Mouse (Mus musculus) layer of hippocampus, adult 2 months (tissue): ENCODE results near the gene Olfr679. TPM values are rescaled to one million over a fixed set of nuclear protein-coding genes. Genes with fewer than 3 reads are reported as not detected.
"Not testable (repeated sequence)": the region's sequence is repeated elsewhere in the genome, so short reads cannot be mapped to it uniquely, and the experiment has no call there.

Experiments
- DNase-seq, 2 experiments: peaks; one replicate each; pipeline ENCODE4 v3.0.0; 2022; ENCODE audit warnings: low spot score in 2 of 2
- H3K27ac ChIP-seq: fragments of 200-600 bp; 2 replicates; pipeline ENCODE4 v1.8.1; 2022
- H3K4me3 ChIP-seq: fragments of 200-600 bp; 2 replicates; pipeline ENCODE4 v1.8.1; 2022; ENCODE audit warnings: mild to moderate bottlenecking
- CTCF ChIP-seq: fragments of 200-600 bp; conservative IDR thresholded peaks from 2 replicates; pipeline ENCODE4 v1.8.1; 2022; ENCODE audit warnings: antibody characterized with exemption, mild to moderate bottlenecking, moderate library complexity
- long read RNA-seq, 2 experiments: library from polyadenylated mRNA; stranded (forward); transcript quantifications; one replicate each; pipeline ENCODE4 v2.0.0; 2021; ENCODE audit warnings: borderline mapping rate in 2 of 2
- total RNA-seq, 2 experiments: library from RNA; stranded (reverse); gene quantifications; 2 replicates each; pipeline ENCODE4 v1.2.3; 2021

Olfr679 gene
- total RNA-seq: not detected
- long read RNA-seq, experiment 1: 0 reads
- long read RNA-seq, experiment 2: 0 reads

GRCm38 (mm10) chr7:105080905-105081304, at the start of gene Olfr679:
Gene Olfr679, plus strand, starts transcription at chr7:105081205.
- TF ChIP-seq CTCF: no peak

DNA sequence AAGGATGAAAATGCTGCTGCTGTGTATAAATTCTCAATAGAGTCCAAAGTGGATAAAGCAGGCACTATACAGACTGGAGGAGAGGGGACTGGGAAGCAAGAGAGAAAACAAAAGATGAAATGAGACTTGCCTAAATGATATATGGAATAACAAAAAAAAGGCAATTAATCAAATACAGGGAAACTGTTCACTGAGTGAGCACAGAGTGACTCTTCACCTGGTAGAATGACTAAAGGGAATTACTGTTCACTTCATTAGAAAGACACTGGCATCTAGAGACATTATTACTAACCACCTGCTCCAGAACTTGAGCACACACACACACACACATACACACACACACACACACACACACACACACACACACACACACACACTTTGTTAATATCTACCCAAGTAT, 48.6 kb upstream of the Olfr679 start, which contains the start of gene Olfr676:
Gene Olfr676, plus strand, starts transcription at position 301 of the 400 bp plus-strand sequence.
- H3K27ac ChIP-seq: no peak within 1 kb of the TSS
- no peak within 1 kb of the TSS for H3K4me3 ChIP-seq
- DNase-seq: no peak
- TF ChIP-seq CTCF: no peak

More at GRCm38 (mm10) chr7:105080905-105081304, at the start of gene Olfr679:
- no peak within 1 kb of the TSS for H3K4me3 ChIP-seq
- no peak for DNase-seq
- no peak within 1 kb of the TSS for H3K27ac ChIP-seq

DNA sequence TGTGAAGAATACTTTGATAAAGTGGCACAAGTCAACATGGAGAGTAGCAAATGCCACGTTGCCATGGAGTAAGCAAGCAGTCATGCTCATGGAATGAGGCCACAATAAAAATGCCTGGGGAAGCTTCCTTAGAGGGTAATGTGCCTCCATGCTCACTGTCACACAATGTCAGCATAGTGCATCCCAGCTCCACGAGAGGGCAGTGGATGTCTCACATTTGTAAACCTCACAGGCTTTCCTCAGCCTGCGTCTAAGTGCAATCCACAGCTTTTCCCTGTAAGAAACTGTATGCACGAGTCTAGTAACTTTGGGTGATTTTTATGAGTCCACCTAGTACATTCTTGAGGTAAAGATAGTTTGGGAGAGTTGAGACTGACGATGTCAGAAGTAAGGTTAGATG, 47.2 kb upstream of the Olfr679 start:
- not testable (repeated sequence) for DNase-seq, H3K27ac ChIP-seq, H3K4me3 ChIP-seq
- 0 out of 2 replicates have a peak, but pooled peaks have one; percentile 8 for TF ChIP-seq CTCF

GRCm38 (mm10) chr7:105058951-105059350, 22.1 kb upstream of the Olfr679 start:
- peak; percentile 64 for TF ChIP-seq CTCF
- DNase-seq: no peak
- Histone ChIP-seq H3K27ac (no peak overlapping the region), H3K4me3 (no peak overlapping the region)

DNA sequence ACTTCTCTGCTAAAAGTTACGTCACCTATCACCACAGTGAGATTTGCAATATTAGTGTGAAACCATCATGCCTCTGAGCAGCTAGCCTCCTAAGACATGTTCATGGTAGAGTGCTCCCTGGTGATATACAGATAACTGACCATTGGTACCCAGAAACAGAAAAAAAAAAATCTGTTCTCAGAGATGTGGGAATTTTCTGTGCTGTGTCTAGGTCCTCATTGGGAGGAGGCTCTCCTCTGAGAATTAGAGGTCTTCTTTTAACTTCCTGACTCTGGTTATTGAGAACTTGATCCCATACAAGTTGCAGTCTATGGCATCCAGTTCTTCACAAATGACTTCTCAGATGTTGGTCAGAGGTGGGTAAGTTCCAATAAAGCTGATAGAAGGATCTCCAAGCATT, 16.8 kb upstream of the Olfr679 start, which contains the start of gene Olfr678:
Gene Olfr678, plus strand, starts transcription at position 301 of the 400 bp plus-strand sequence.
- no peak for TF ChIP-seq CTCF
- H3K4me3 ChIP-seq: no peak within 1 kb of the TSS
- DNase-seq: no peak
- H3K27ac ChIP-seq: no peak within 1 kb of the TSS

GRCm38 (mm10) chr7:105092717-105093116, 11.7 kb downstream of the Olfr679 start, which contains the start of gene Olfr680-ps1:
Gene Olfr680-ps1, minus strand, starts transcription at chr7:105092817.
- H3K27ac ChIP-seq, DNase-seq, H3K4me3 ChIP-seq: not testable (repeated sequence)

- no peak within 1 kb of the TSS for H3K27ac ChIP-seq
- TF ChIP-seq CTCF: no peak
- DNase-seq: no peak
- H3K4me3 ChIP-seq: no peak within 1 kb of the TSS
Observed at GRCm38 (mm10) chr7:105116536-105116935, 35.5 kb downstream of the Olfr679 start, which contains the start of gene Olfr681. Gene Olfr681, plus strand, starts transcription at chr7:105116836.

Other genes with a start within 250 kb of the Olfr679 start
- not detected for gene Usp17lb, start 238.6 kb upstream of the Olfr679 start, total RNA-seq
- not detected for gene Usp17la, start 224.2 kb upstream of the Olfr679 start, total RNA-seq
- gene Olfr665, start 203.2 kb upstream of the Olfr679 start, total RNA-seq: not detected
- not detected for gene Olfr666, start 185.3 kb upstream of the Olfr679 start, total RNA-seq
- gene Olfr667, start 159.7 kb upstream of the Olfr679 start, total RNA-seq: not detected
- not detected for gene Olfr668, start 153.1 kb upstream of the Olfr679 start, total RNA-seq
- not detected for gene Olfr669, start 147.0 kb upstream of the Olfr679 start, total RNA-seq
- gene Olfr670, start 118.6 kb upstream of the Olfr679 start, total RNA-seq: not detected
- gene Olfr671, start 102.1 kb upstream of the Olfr679 start, total RNA-seq: not detected
- gene Olfr672, start 79.2 kb upstream of the Olfr679 start, total RNA-seq: not detected
- gene Olfr675, start 52.7 kb upstream of the Olfr679 start, total RNA-seq: not detected
- gene Olfr676, start 48.5 kb upstream of the Olfr679 start, total RNA-seq: not detected
- gene Olfr677, start 29.8 kb upstream of the Olfr679 start, total RNA-seq: not detected
- gene Olfr678, start 16.7 kb upstream of the Olfr679 start, total RNA-seq: not detected
- not detected for gene Olfr680-ps1, start 11.6 kb downstream of the Olfr679 start, total RNA-seq
- not detected for gene Olfr681, start 35.6 kb downstream of the Olfr679 start, total RNA-seq
- under 1 TPM in 1 of 2 experiments, not detected in 1; 0.25 TPM for gene Olfr683, start 65.8 kb downstream of the Olfr679 start, total RNA-seq
- gene Olfr684, start 82.4 kb downstream of the Olfr679 start, total RNA-seq: not detected
- not detected for gene Olfr685, start 104.8 kb downstream of the Olfr679 start, total RNA-seq
- not detected for gene Olfr686, start 126.3 kb downstream of the Olfr679 start, total RNA-seq
- gene Olfr688, start 206.9 kb downstream of the Olfr679 start, total RNA-seq: not detected
- not detected for gene Olfr689, start 230.0 kb downstream of the Olfr679 start, total RNA-seq